Mouse (Mus musculus) layer of hippocampus, postnatal 14 days (tissue): Measurements from ENCODE around the gene Pptc7. TPM values are rescaled to one million over a fixed set of nuclear protein-coding genes. Genes with fewer than 3 reads are reported as not detected.

Experiments used
- DNase-seq, 2 experiments: peaks; one replicate each; pipeline ENCODE4 v3.0.0; 2021 to 2022; ENCODE audit warnings: low spot score in 2 of 2, mixed read lengths in 1 of 2
- total RNA-seq, 2 experiments: library from RNA; stranded (reverse); gene quantifications; 2 replicates each; pipeline ENCODE4 v1.2.3; 2021

The Pptc7 gene
- total RNA-seq, 2 experiments from 2014 or later = 34.8 to 35.3 TPM

- no peak for DNase-seq
Measured at GRCm38 (mm10) chr5:122265942-122266341, 18.2 kb upstream of the Pptc7 start.

- DNase-seq = no peak
Measured at GRCm38 (mm10) chr5:122267136-122267535, 17.0 kb upstream of the Pptc7 start.

GRCm38 (mm10) chr5:122267899-122268298, 16.3 kb upstream of the Pptc7 start:
- DNase-seq = peak; percentile 76 to 82

- DNase-seq = no peak
Measured at GRCm38 (mm10) chr5:122268858-122269604, 15.1 kb upstream of the Pptc7 start.

- no peak for DNase-seq
Measured at GRCm38 (mm10) chr5:122272821-122273220, 11.3 kb upstream of the Pptc7 start.

- no peak for DNase-seq
Measured at GRCm38 (mm10) chr5:122274785-122275184, 9.4 kb upstream of the Pptc7 start.

- no peak for DNase-seq
Measured at GRCm38 (mm10) chr5:122278946-122279345, 5.2 kb upstream of the Pptc7 start.

- DNase-seq = no peak
Measured at GRCm38 (mm10) chr5:122279799-122280421, 4.3 kb upstream of the Pptc7 start.

- DNase-seq = no peak
Measured at GRCm38 (mm10) chr5:122280422-122280826, 3.7 kb upstream of the Pptc7 start.

- no peak for DNase-seq
Measured at GRCm38 (mm10) chr5:122280827-122281462, 3.2 kb upstream of the Pptc7 start.

GRCm38 (mm10) chr5:122283828-122284182, 360 bp upstream of the Pptc7 start:
- no peak for DNase-seq

- DNase-seq = peak in 1 of 2 experiments; percentile 41
Measured at GRCm38 (mm10) chr5:122285029-122285766, 1.0 kb downstream of the Pptc7 start.

GRCm38 (mm10) chr5:122285767-122286150, 1.6 kb downstream of the Pptc7 start:
- DNase-seq = no peak

- no peak for DNase-seq
Measured at GRCm38 (mm10) chr5:122286191-122286590, 2.0 kb downstream of the Pptc7 start.

- DNase-seq = no peak
Measured at GRCm38 (mm10) chr5:122287026-122287425, 2.9 kb downstream of the Pptc7 start.

GRCm38 (mm10) chr5:122288147-122288811, 4.1 kb downstream of the Pptc7 start:
- no peak for DNase-seq

GRCm38 (mm10) chr5:122291149-122291548, 7.0 kb downstream of the Pptc7 start:
- DNase-seq = no peak

- DNase-seq = no peak
Measured at GRCm38 (mm10) chr5:122291553-122292339, 7.6 kb downstream of the Pptc7 start.

GRCm38 (mm10) chr5:122293131-122293530, 9.0 kb downstream of the Pptc7 start:
- no peak for DNase-seq

- no peak for DNase-seq
Measured at GRCm38 (mm10) chr5:122294219-122294735, 10.1 kb downstream of the Pptc7 start.
